Mouse (Mus musculus) kidney, embryonic 16.5 days (tissue): ENCODE measurements around the gene Tpst1. TPM values are rescaled to one million over a fixed set of nuclear protein-coding genes. Genes with fewer than 3 reads are reported as not detected.

ENCODE experiments used
- ATAC-seq: fragments of 200-750 bp; cut with Nextera tagmentation; 2 replicates; pipeline ENCODE4 v1.8.0; 2017; ENCODE audit warnings: moderate TSS enrichment; ENCODE audit not compliant: low FRiP score, low TSS enrichment
- H3K27ac ChIP-seq: fragments of 300-500 bp; sonication (generic); 2 replicates; pipeline ENCODE4 v1.5.1; 2014; ENCODE audit warnings: low read length
- H3K27me3 ChIP-seq: fragments of 300-500 bp; sonication (generic); 2 replicates; pipeline ENCODE4 v1.6.1; 2014; ENCODE audit warnings: low read length, control low read depth, mixed read lengths; ENCODE audit not compliant: insufficient read depth
- H3K36me3 ChIP-seq: fragments of 300-500 bp; sonication (generic); 2 replicates; pipeline ENCODE4 v1.6.1; 2014; ENCODE audit warnings: low read length, control low read depth, mixed read lengths; ENCODE audit not compliant: insufficient read depth
- H3K4me1 ChIP-seq: fragments of 300-500 bp; sonication (generic); 2 replicates; pipeline ENCODE4 v1.6.1; 2014; ENCODE audit warnings: low read length, control low read depth, mixed read lengths; ENCODE audit not compliant: insufficient read depth
- H3K4me2 ChIP-seq: fragments of 300-500 bp; sonication (generic); replicated peaks from 2 replicates; pipeline ENCODE4 v1.6.1; 2014; ENCODE audit warnings: low read depth, low read length
- H3K4me3 ChIP-seq: fragments of 300-500 bp; sonication (generic); 2 replicates; pipeline ENCODE4 v1.5.1; 2014; ENCODE audit warnings: mild to moderate bottlenecking, low read length
- H3K9ac ChIP-seq: fragments of 300-500 bp; sonication (generic); replicated peaks from 2 replicates; pipeline ENCODE4 v1.6.1; 2014; ENCODE audit warnings: low read length
- H3K9me3 ChIP-seq: fragments of 300-500 bp; sonication (generic); 2 replicates; pipeline ENCODE4 v1.6.1; 2016; ENCODE audit warnings: low read length, control low read depth
- WGBS: fragments of 180-500 bp; shearing (Covaris S2); extraction: QIAGEN DNeasy Blood & Tissue Kit; methylation state at CpG from one replicate; pipeline ENCODE4 v1.1.7; 2014; 5-methylcytosine and 5-hydroxymethylcytosine counted together
- polyA plus RNA-seq: library from polyadenylated mRNA; unstranded; fragments of >200 nt; fragmentation: Nextera tagmentation; extraction: Ambion mirVana; gene quantifications from 2 replicates; pipeline ENCODE4 v1.2.1, GENCODE M21; 2015

Tpst1 gene
- polyA plus RNA-seq, 1 experiment from 2014 or later = 70.1 TPM

GRCm38 (mm10) chr5:130145961-130146360, 72.8 kb downstream of the Tpst1 start:
- no peak overlapping the region for H3K4me2 ChIP-seq
- 82% methylated on average over 8 of the region's 8 CpGs for WGBS
- H3K27me3 ChIP-seq = no peaks in the 10 kb centered on the region
- H3K9ac ChIP-seq = no peak overlapping the region
- H3K4me3 ChIP-seq = no peak overlapping the region
- no peak overlapping the region for H3K27ac ChIP-seq
- H3K4me1 ChIP-seq = peaks cover 14% of the 10 kb centered on the region
- no peaks in the 10 kb centered on the region for H3K9me3 ChIP-seq
- H3K36me3 ChIP-seq = no peaks in the 10 kb centered on the region
- no peak for ATAC-seq

GRCm38 (mm10) chr5:130149726-130150310, 76.7 kb downstream of the Tpst1 start:
- ATAC-seq = no peak
- WGBS = 61% methylated on average over 7 of the region's 7 CpGs
- Histone ChIP-seq H3K27me3 (no peaks in the 10 kb centered on the region), H3K27ac (no peak overlapping the region), H3K9me3 (no peaks in the 10 kb centered on the region), H3K9ac (no peak overlapping the region), H3K4me2 (no peak overlapping the region), H3K36me3 (peaks cover 16% of the 10 kb centered on the region; the same call in 1 of the 2 replicates), H3K4me3 (no peak overlapping the region), H3K4me1 (peaks cover 8% of the 10 kb centered on the region)

DNA sequence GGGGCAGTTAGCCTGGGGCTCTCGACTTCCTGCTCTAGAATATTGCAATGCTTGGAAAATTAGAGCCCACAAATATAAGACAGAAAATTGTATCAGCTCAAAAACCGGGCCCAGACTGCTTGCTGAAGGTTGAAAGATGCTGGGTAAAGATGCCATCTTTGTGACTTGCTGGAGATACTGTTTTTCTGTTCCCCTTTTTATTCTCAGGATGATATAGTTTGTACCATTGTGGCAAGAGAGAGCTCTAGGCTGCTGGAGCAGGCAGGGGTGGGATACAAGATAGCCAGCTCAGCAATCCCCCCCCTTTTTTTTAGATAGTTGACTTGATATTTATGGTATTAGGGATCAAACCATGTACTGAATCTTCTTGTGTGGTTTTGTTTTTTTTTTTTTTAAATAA, 81.2 kb downstream of the Tpst1 start:
- H3K27me3 ChIP-seq = no peaks in the 10 kb centered on the region
- H3K9ac ChIP-seq = no peak overlapping the region
- H3K27ac ChIP-seq = no peak overlapping the region
- H3K4me3 ChIP-seq = no peak overlapping the region
- no peaks in the 10 kb centered on the region for H3K9me3 ChIP-seq
- ATAC-seq = no peak
- no peaks in the 10 kb centered on the region for H3K4me1 ChIP-seq
- 92% methylated on average over 2 of the region's 2 CpGs for WGBS
- H3K4me2 ChIP-seq = no peak overlapping the region
- H3K36me3 ChIP-seq = peaks cover 16% of the 10 kb centered on the region; the same call in 1 of the 2 replicates

- ATAC-seq = no peak
- no peak overlapping the region for H3K9ac ChIP-seq
- no peaks in the 10 kb centered on the region for H3K4me1 ChIP-seq
- no peaks in the 10 kb centered on the region for H3K36me3 ChIP-seq
- H3K27ac ChIP-seq = no peak overlapping the region
- H3K27me3 ChIP-seq = no peaks in the 10 kb centered on the region
- no peak overlapping the region for H3K4me2 ChIP-seq
- no peak overlapping the region for H3K4me3 ChIP-seq
- no peaks in the 10 kb centered on the region for H3K9me3 ChIP-seq
- 59% methylated on average over 4 of the region's 4 CpGs for WGBS
These were observed 85.4 kb downstream of the Tpst1 start for GRCm38 (mm10) chr5:130158545-130158944.

- no peak overlapping the region for H3K4me3 ChIP-seq
- no peaks in the 10 kb centered on the region for H3K9me3 ChIP-seq
- WGBS = 62% methylated on average over 7 of the region's 7 CpGs
- no peak overlapping the region for H3K9ac ChIP-seq
- H3K4me2 ChIP-seq = no peak overlapping the region
- H3K36me3 ChIP-seq = no peaks in the 10 kb centered on the region
- no peaks in the 10 kb centered on the region for H3K4me1 ChIP-seq
- no peak for ATAC-seq
- no peaks in the 10 kb centered on the region for H3K27me3 ChIP-seq
- H3K27ac ChIP-seq = no peak overlapping the region
These were observed 86.7 kb downstream of the Tpst1 start for GRCm38 (mm10) chr5:130159761-130160201.

- WGBS = 6% methylated on average over 7 of the region's 7 CpGs
- Histone ChIP-seq H3K9me3 (no peaks in the 10 kb centered on the region), H3K27ac (no peak overlapping the region), H3K4me2 (no peak overlapping the region), H3K4me3 (no peak overlapping the region), H3K36me3 (no peaks in the 10 kb centered on the region), H3K27me3 (no peaks in the 10 kb centered on the region), H3K9ac (no peak overlapping the region), H3K4me1 (no peaks in the 10 kb centered on the region)
- ATAC-seq = no peak
These were observed 90.5 kb downstream of the Tpst1 start for GRCm38 (mm10) chr5:130163670-130164069.

- no peak overlapping the region for H3K27ac ChIP-seq
- H3K9ac ChIP-seq = no peak overlapping the region
- no peaks in the 10 kb centered on the region for H3K9me3 ChIP-seq
- no peaks in the 10 kb centered on the region for H3K27me3 ChIP-seq
- ATAC-seq = no peak
- 79% methylated on average over 4 of the region's 4 CpGs for WGBS
- H3K36me3 ChIP-seq = no peaks in the 10 kb centered on the region
- no peak overlapping the region for H3K4me3 ChIP-seq
- no peaks in the 10 kb centered on the region for H3K4me1 ChIP-seq
- no peak overlapping the region for H3K4me2 ChIP-seq
These were observed 92.1 kb downstream of the Tpst1 start for GRCm38 (mm10) chr5:130165213-130165612.

DNA sequence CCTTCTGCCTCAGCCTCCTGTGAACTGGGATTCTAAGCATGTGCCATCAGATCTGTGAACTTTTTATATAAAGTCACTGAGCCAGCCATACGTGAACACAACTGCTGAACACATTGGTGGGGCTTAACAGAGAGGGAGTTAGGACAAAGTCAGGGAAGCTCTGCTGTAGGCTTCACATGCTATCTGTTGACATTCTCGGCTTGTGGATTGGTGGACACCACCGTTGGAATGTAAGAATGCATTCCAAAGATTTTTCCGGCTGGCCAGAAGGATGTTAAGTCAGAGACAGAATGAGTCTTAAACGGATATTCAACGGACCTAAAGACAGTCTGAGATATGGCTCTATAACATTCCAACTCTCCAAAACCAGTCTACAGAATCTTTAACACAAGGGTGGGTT, 96.0 kb downstream of the Tpst1 start:
- WGBS = 48% methylated on average over 6 of the region's 6 CpGs
- peaks cover 17% of the 10 kb centered on the region for H3K4me1 ChIP-seq
- H3K9ac ChIP-seq = no peak overlapping the region
- ATAC-seq = no peak
- H3K4me2 ChIP-seq = no peak overlapping the region
- no peak overlapping the region for H3K4me3 ChIP-seq
- H3K36me3 ChIP-seq = no peaks in the 10 kb centered on the region
- no peak overlapping the region for H3K27ac ChIP-seq
- H3K9me3 ChIP-seq = no peaks in the 10 kb centered on the region
- H3K27me3 ChIP-seq = no peaks in the 10 kb centered on the region

- no peak for ATAC-seq
- Histone ChIP-seq H3K9ac (peak overlapping the region; percentile 96), H3K4me2 (peak overlapping the region; percentile 68), H3K4me3 (peak overlapping the region; percentile 84), H3K27me3 (no peaks in the 10 kb centered on the region), H3K9me3 (no peaks in the 10 kb centered on the region), H3K27ac (peak overlapping the region; percentile 88), H3K36me3 (no peaks in the 10 kb centered on the region), H3K4me1 (peaks cover 17% of the 10 kb centered on the region)
- WGBS = 14% methylated on average over 6 of the region's 6 CpGs
These were observed 97.7 kb downstream of the Tpst1 start for GRCm38 (mm10) chr5:130170666-130171422.

- Histone ChIP-seq H3K9ac (peak within 1 kb of the TSS; percentile 96), H3K4me3 (peak within 1 kb of the TSS; percentile 84), H3K9me3 (no peaks in the 10 kb centered on the region), H3K27me3 (no peaks in the 10 kb centered on the region), H3K27ac (peak within 1 kb of the TSS; percentile 88), H3K36me3 (no peaks in the 10 kb centered on the region), H3K4me2 (peak within 1 kb of the TSS; percentile 75), H3K4me1 (peaks cover 17% of the 10 kb centered on the region)
- WGBS = under 1% methylated on average over 51 of the region's 62 CpGs
- peak; percentile 94 for ATAC-seq
These were observed 98.4 kb downstream of the Tpst1 start, which contains the start of gene Rabgef1 for GRCm38 (mm10) chr5:130171423-130171954. Gene Rabgef1, plus strand, starts transcription at chr5:130171798.
